Mouse (Mus musculus) CD4-positive helper T cell, adult 2 months (primary cell): ENCODE data around the gene B130006D01Rik.
"Not testable (repeated sequence)": the region's sequence is repeated elsewhere in the genome, so short reads cannot be mapped to it uniquely, and the experiment has no call there.

Experiments used
- DNase-seq: peaks from one replicate; pipeline ENCODE4 v3.0.0-alpha.2; 2012; ENCODE audit warnings: low read depth, missing footprints, low spot score

The B130006D01Rik gene

GRCm38 (mm10) chr11:95713225-95713810, 10.1 kb upstream of the B130006D01Rik start:
- DNase-seq, result peak; percentile 76

DNA sequence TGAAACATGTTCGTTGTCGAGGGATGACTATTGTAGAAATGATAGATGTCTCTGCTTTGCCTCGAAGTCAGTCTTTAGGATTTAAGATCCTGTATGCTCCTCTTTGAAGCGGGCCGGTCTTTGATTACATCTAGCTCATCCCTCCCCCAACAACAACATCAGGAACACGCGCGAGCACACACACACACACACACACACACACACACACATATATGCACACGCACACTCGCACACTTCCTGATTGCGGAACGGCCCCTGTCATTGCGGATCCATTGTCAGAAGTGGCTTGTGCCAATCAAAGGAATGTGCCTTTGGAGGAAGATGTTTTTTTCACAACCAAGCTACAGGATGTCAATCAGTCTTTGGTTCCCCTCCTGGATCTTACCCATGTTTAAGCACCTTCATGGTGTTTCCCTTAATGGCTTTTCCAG, 9.6 kb upstream of the B130006D01Rik start:
- DNase-seq, result peak; percentile 77

GRCm38 (mm10) chr11:95714411-95714810, 9.0 kb upstream of the B130006D01Rik start:
- DNase-seq, result peak; percentile 38

DNA sequence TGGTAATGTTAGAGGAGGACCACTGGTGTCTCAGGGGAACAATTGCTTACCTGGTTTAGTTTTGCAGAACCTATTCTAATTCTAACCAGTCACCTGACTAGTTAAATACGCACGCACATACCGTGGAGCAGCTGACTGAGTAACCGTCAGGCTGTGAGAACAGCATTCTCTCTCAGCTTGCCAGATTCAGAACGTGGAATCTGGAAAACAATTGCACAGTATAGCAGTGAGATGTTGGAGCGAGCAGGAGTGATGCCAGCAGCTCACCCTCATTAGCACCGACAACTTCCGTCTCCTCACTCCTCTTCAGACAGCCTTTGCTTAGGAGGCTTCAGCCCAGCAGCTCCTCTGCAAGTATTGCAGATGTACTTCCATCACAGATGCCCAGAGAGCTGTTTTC, 7.3 kb upstream of the B130006D01Rik start:
- no peak for DNase-seq

DNA sequence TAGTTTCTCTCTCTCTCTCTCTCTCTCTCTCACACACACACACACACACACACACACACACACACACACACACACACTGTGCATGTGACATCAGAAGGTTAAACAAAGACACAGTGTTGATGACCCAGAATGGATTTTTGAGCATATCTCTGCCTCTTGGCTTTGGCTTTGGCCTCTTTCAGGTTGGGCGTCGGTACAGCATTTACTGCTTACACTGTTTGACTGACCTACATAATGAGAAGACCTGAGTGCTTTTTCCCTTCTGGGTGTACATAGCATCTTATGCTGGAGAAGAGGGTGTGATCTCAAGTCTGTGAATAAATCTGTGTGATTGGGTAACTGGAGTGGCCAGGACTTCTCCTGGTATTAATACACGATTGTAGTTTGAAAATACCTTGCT, 4.0 kb upstream of the B130006D01Rik start:
- no peak for DNase-seq

DNA sequence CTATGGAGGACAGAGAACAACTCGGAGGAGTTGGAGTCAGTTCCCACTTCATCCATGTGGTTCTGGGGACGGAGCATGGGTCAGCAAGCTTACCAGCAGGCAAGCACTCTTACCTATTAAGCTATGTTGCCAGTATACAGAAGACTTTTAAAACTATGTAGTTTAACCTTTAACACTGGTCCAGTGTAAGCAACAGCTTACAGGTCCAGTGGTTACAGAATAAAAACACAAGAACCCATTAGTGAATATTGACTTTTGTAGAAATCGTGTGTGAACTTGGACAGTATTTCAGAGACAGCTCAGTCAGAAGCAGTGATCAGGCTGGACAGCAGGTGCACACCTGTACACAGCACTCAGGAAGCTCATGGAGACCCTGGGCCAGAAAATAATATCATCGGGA, 1.1 kb downstream of the B130006D01Rik start:
- DNase-seq, result no peak

GRCm38 (mm10) chr11:95726156-95726555, 2.8 kb downstream of the B130006D01Rik start:
- no peak for DNase-seq

DNA sequence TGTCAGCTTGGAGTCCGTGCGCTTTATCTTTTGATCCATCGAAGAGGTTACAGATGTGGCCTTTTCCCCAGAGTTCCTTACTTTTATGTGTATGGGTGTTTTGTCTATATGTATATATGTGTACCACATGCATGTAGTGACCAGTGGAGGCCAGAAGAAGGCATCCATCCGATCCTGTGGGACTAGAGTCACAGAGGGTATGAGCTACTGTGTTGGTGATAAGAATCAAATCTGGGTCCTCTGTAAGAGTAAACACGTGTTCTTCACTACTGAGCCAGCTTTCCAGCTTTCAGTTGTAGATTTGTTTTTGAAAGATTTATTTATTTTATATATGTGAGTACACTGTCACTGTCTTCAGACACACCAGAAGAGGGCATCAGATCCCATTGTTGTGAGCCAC, 4.6 kb downstream of the B130006D01Rik start:
- DNase-seq, result no peak

DNA sequence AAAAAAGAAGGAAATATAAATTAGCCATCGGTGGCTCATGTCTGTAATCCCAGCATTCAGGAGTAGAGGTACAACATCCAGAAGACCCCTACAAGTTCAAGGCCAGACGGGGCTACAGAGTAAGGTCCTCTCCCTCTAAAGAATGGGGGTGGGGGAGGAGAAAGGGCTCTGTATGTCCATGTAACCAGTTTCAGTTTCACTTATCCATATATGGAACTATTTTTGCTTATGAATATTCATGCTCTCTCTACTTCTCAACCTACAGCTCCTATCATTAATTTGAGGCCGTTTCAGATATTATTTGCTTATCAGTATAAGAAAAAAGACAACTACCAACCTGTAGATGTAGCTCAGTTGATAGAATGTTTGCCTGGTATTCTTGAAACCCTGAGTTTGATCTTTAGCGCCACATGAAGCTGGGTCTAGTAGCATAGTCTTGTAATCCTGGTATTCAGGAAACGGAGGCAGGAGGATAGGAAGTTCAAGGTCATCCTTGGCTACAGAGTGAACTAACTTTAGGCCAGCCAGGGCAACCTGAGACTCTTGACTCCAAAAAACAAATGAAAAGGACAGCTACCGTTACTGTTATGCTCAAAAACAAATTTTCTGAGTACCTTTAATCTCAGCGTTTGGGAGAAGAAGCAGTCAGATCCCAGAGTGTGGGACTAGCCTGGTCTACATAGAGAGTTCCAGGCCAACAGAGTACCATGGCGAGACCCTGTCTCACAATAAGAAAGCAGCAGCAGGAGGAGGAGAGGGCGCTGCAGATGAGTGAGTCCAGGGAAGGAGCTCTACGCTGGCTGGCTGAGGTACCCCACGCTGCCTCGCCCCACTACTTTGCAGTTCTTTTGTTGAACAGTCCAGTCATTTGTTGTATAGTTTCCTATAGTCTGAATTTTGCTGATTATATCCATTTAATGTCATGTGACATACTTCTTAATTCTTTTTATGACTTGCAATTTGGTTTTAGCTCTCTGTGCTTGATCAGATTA, 5.8 kb downstream of the B130006D01Rik start:
- DNase-seq, result peak; percentile 33

DNA sequence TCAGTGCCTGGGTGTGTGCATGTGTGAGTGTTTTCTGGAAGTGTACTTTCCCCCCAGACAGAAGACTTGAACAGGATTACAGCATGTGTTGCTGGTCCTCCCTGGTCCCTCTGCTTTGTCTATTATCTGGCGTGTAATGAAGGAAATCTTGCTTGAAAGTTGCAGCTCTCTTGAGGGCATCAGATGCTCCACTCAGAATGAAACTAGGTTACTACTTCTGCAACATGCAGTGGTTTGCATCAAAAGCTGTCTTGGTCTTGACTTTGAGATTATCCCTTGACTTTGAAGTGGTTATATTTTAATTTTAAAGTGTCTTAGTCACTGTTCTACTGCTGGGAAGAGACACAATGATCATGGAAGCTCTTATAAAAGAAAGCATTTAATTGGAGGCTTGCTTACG, 11.1 kb downstream of the B130006D01Rik start:
- DNase-seq, result peak; percentile 27

- no peak for DNase-seq
These were observed 14.4 kb downstream of the B130006D01Rik start for GRCm38 (mm10) chr11:95737811-95738210.

- no peak for DNase-seq
These were observed 21.1 kb downstream of the B130006D01Rik start for GRCm38 (mm10) chr11:95744521-95744920.

- DNase-seq, result no peak
These were observed 23.4 kb downstream of the B130006D01Rik start for GRCm38 (mm10) chr11:95746821-95747220.

- peak; percentile 7 for DNase-seq
These were observed 24.9 kb downstream of the B130006D01Rik start for GRCm38 (mm10) chr11:95748331-95748730.

DNA sequence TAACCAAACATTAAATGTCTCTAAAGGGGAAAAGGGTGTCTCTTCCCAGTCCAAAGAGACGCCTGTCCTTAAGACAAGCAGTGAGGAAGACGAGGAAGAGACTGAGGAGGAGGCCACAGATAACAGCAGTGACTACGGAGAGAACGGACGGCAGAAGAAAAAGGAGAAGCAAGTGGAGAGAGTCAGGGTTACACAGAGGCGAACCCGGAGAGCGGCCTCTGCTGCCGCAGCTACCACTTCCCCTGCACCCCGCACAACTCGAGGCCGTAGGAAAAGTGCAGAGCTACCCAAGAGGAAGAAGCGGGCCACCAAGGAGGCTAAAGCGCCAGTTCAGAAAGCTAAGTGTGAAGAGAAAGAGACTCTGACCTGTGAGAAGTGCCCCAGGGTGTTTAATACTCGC, 26.2 kb downstream of the B130006D01Rik start:
- no peak for DNase-seq

- peak; percentile 69 for DNase-seq
These were observed 27.6 kb downstream of the B130006D01Rik start for GRCm38 (mm10) chr11:95750995-95751394.

- not testable (repeated sequence) for DNase-seq
These were observed 31.8 kb downstream of the B130006D01Rik start for GRCm38 (mm10) chr11:95755137-95755536.

DNA sequence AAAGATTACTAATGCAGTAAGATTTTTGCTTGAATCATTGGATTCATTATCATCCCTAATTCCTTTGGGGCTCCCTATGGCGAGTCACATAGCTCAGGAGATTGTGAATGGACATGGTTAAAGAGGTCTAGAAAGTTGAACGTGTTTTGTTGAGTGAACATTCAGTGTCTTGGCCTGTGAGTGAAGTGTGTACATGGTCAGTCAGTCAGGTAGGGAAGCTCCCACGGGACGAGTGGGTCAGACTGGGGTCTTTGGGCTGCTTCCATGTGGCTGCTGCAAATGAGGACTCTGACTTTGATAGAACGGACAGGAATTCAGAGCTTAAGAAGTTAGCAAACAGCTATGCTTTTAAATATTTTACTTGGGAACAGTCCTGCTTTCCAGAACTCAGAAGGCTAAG, 37.1 kb downstream of the B130006D01Rik start:
- no peak for DNase-seq

DNA sequence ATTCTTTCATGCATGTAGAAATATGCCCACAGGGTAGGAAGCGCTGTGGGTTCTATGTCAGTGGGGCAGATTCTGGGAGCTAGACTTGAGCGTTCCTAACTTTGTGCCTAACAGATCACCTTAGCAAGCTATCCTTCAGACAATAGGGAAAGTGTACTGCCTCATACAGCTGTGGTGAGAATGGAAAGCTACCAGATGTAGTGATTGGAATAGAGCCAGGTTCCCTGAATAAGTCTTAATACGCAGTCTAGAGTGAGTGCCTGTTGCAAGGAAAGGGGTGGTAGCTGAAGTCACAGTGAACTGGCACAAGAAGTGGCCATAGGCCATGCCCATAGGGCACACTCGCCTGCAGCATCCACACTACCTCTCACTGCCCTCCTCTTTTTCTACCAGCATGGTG, 39.6 kb downstream of the B130006D01Rik start:
- DNase-seq, result no peak

GRCm38 (mm10) chr11:95764806-95765205, 41.4 kb downstream of the B130006D01Rik start:
- no peak for DNase-seq

DNA sequence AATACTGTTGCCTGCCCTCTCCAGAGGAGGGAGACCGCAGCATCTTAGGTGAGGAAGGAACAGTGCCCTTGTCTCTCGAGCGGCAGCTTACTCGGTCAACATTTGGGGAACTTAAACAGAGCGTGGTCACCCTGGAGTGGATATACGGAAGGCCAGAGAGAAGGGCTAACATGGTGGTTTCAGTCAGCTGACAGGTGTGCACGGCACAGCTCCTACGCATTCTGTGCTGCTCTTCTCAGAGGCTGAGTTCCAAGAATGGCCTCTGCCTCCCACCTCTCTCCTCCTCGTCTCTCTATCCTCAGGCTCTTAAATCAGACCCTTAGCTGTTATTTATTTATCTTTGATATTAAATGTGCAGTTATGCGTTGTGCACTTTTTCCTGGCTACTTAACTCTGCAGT, 41.9 kb downstream of the B130006D01Rik start:
- no peak for DNase-seq

DNA sequence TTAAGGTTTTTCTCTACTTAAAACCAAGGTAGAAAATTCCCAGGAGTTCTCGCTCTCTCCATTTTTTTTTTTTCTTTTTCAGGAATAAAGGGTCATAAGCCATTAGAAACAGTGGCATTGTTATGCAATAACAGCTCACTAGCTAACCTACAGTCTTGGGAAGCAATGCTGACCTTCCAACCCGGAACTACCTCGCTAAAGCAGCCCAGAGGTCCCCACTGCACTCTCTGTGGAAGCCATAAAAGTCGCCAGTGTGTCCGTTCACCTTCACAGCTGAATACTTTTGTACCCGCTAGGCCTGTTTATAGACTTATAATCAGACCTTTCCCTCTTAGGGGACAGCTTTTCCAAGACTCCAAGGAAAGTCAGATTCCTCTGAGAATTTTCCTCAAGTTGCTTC, 44.9 kb downstream of the B130006D01Rik start:
- no peak for DNase-seq

DNA sequence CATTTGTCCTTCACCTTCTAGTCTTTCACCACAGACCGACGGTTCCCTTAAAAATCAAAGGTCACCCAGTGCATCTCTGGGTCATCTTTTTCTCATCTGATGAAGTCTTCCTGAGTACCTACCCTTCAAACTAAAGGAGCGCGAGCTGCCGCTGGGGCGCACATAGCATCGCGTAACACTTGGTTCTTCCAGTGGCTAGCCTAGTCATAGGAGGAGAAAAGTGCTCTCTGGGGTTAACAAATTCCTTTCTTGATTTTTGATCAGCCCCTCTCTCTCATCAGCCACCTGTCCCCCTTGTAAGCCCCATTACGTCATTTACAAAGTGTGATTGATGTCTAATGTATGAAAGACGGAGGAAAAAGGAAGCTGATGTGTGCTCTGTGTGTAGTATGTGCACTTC, 45.8 kb downstream of the B130006D01Rik start:
- no peak for DNase-seq
